Mouse (Mus musculus): ENCODE measurements around the gene Plaur.

Plaur gene

DNA sequence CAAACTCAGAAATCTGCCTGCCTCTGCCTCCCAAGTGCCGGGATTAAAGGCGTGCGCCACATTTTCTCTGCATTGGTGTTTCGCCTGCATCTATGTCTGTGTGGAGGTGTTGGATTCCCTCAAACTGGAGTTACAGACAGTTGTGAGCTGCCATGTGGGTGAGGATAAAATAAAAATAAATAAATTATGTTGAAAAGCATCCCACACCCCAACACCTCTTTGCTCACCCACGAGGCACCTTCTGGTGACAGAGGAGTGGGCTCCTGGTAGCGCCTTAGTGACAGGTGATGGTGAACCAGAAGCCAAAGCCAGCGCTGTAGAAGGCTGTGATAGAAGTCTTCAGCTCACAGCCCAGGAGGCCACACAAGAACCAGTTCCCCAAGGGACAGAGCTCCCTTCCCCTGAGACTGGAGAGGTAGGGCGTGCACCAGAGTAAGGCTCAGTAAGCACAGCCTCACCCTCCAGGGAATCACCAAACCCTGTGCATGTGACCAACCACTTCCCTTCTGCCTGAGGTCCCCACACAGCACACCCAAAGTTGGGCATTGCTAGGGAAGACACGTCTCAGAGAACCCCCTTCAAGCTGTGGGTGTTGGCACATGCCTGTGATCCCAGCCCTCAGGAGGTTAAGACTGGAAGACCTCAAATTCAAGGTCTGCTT lies 16.9 kb upstream of the Plaur start:
- in situ Hi-C loops (cut with MboI, MseI): no loop called here

DNA sequence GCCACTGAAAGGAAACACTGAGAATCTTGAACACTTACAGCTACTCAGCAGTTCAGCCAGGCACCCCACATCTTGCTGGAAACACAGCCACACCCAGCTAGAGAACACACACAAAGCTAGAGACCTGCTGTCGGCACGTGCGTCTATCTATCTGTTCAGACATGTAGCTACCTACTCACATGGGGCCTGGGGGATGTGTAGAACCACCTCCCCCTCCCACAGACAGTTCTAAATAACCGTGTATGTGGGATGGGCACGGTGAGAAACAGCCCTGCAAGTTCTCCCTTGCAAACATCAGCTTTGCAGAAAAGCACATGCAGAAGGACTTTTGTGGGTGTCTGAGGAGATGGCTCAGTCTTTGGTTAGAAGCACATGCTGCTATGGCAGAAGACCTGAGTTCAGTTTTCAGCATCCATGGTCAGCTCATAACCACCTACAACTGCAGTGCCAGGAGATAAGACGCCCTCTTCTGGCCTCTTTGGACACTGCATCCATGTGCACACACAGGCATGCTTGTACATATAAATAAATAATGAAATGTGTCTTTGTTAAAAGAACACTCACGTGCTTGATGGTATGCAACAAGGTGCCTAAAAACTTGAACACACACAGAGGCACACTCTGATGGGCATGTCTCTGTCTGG lies 15.5 kb upstream of the Plaur start:
- in situ Hi-C loops (cut with MboI, MseI): no loop called here

DNA sequence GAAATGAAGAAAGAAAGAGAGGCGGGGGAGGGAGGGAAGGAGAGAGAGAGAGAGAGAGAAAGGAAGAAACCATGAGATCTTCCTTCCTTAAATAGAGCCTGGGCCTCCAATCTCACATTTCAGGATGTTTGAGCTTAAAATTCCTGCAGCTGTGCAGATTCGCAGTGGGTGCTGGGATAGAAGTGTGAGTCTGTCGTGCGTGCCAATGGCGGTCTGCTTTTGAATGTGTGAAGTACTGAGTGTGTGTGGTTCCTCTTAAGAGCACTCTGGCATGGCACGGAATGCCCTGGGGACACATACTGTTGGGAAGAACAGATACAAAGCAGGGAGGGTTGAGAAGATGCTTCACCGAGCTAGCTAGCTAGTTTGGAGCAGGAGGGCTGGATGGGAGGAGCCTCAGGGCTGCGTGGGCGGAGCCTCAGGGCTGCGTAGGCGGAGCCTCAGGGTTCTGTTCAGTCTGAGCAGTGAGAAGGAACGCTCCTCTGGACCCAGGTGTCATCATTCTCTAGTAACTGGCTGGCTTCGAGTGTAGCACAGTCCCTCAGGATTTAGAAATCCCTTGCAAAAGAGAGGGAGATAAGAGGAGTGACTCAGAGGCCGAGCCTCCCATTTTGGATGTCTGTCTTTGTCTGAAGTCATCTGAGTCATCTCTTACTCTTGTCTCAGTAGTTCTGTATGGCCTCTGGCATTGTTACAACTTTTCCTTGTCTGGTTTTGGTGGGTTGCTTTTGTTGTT lies 13.3 kb upstream of the Plaur start:
- in situ Hi-C loops (cut with MboI, MseI): no loop called here

DNA sequence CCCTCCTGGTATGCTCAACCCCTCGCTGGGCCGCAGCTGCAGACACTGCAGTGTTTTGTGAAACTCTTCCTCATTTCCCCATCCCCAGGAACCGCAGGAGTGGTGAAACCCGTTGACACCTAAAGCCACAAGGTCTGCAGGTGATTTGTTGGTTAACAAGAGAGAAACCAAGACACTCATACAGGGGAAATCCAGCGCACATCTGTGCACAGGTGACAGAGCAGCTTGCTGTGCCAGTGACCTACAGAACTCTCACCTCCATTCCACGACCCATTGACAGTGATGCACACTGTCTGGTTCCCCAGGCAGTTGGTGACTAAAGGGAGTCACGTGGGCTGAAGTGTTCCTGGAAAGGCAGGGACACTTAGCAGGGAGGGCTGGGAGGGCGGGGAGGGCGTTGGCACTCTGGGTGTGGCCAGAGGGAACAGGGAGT lies 11.7 kb upstream of the Plaur start:
- in situ Hi-C loops (cut with MboI, MseI): loop anchor here (10.0 kb wide), 1 partner anchor 366 kb away; the partner anchor contains the start of gene Zfp180

DNA sequence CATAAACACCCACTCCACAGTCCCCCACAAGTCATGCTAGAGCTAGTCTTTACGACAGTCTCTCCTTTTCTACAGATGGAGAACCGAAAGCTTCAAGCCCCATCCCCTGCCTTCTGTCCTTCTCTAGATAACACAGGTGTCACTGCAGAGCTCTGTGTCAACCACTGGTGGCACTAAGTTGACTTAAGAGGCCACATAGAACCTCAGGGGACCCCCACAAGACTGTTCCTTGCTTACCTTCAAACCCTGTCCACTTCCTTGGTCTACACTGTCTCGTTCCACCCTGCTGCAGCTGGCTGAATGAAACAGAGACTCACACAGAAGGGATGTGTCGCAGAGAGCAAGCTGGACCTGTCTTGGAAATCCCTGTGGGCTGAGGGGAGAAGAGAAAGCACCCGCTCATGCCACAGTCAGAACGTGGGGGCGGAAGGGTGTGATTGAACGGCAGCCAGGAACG lies 10.4 kb upstream of the Plaur start, which contains the start of gene Irgc1:
Irgc1 (minus strand) TSS at position 443 of the 457 bp plus-strand sequence.
- in situ Hi-C loops (cut with MboI, MseI): loop anchor here (10.0 kb wide), 1 partner anchor 367 kb away; the partner anchor contains the start of gene Zfp180

DNA sequence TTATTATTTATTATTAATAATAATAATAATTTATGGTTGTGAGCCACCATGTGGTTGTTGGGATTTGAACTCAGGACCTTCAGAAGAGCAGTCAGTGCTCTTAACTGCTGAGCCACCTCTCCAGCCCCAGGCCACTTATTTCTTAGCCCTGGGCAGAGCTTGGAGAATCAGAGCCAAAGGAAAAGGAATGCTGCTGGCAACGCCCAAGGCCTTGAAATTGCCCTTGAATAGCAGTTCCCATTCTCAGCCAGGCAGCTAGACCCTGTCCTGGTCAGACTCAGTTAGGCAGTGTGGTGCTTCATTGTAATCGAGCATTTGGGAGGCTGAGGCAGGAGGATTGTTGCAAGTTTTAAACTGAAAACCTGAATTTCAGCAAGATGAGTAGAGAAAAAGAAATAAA lies 8.1 kb upstream of the Plaur start:
- in situ Hi-C loops (cut with MboI, MseI): loop anchor here (10.0 kb wide), 1 partner anchor 369 kb away; the partner anchor contains the start of gene Zfp180

DNA sequence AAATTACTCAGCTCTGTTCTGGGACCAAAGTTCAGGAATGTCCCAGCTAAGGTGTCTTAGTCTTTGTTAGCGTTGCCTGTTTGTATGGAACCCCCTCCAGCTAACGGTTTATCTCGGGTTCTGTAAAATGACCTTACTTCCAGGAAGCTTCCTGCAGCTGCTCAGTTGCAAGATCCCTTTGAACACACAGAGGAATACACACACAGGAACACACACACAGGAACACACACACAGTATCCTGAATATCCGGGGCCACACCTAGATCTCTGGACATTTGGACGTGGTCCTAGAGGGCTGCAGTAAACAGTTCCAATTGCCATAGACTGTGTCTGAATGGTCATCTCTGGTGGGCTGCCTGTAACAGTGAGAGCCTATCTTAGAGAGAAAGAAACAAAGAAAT lies 6.6 kb upstream of the Plaur start:
- in situ Hi-C loops (cut with MboI, MseI): loop anchor here (10.0 kb wide), 1 partner anchor 371 kb away; the partner anchor contains the start of gene Zfp180

DNA sequence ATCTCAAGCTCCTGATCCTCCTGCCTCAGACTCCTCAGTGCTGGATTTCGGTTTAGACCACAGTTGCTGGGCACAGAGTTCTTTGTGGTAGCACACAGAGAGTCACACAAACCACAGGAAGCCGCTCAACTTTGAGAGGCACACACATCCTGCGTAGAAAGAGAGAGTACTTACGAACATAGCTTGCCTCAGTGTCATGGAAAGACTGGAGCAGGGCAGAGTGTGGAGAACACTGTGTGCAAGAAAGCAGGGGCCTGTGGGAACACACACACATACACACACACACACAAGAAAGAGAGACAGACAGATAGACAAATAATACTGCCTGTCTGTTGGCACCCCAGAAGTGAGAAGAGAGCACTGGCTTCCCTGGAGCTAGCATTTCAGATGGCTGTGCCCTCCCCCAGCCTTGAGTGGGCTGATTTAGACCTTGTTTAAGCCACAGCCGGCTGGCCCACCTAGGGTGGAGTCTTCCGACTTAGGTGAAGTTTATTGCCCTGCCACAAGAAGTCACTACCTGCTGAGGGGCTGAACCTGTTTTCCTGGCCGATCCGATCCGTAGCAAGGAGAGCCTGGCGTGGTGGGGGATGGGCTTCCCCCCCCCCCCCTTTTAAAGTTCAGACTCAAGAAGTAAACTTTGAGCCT lies 4.4 kb upstream of the Plaur start:
- in situ Hi-C loops (cut with MboI, MseI): loop anchor here (10.0 kb wide), 1 partner anchor 373 kb away; the partner anchor contains the start of gene Zfp180

DNA sequence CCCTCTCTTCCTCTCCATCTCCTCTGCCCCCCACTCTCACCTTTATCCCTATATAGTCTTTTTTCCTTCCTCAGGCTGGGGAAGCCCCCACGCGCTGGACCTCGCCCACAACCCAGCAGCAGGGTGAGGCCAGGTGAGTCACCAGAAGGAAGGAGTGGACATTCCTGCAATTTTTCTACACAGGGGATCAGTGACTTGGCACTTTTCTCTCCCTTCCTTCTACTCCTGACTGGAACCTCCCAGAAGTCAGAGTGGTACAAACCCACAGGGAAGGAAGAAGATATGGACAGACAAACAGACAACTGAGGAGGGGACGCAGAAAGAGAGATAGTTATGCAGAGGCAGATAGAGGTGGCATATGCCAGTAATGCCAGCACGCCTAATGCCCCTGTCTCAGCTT lies 2.8 kb upstream of the Plaur start:
- in situ Hi-C loops (cut with MboI, MseI): loop anchor here (10.0 kb wide), 1 partner anchor 375 kb away; the partner anchor contains the start of gene Zfp180

DNA sequence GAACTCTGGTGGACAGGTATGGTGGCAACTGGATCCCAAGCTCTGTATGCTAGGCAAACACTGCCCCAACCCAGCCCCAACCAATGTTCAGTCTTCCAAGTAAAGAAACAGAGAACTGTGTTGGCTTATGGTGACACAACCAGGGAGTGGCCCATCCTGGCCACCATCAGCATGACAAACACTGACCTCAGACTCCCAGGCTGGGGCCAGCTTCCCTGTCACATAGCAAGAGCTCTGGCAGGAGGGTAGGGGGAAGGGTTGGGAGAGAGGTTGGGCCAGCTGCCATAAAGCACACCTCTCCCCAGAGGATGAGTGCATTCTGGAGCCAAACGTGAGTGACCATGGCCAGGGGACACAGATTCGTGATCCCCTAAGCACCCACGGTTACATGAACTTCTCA lies 2.4 kb upstream of the Plaur start:
- in situ Hi-C loops (cut with MboI, MseI): loop anchor here (10.0 kb wide), 1 partner anchor 375 kb away; the partner anchor contains the start of gene Zfp180

DNA sequence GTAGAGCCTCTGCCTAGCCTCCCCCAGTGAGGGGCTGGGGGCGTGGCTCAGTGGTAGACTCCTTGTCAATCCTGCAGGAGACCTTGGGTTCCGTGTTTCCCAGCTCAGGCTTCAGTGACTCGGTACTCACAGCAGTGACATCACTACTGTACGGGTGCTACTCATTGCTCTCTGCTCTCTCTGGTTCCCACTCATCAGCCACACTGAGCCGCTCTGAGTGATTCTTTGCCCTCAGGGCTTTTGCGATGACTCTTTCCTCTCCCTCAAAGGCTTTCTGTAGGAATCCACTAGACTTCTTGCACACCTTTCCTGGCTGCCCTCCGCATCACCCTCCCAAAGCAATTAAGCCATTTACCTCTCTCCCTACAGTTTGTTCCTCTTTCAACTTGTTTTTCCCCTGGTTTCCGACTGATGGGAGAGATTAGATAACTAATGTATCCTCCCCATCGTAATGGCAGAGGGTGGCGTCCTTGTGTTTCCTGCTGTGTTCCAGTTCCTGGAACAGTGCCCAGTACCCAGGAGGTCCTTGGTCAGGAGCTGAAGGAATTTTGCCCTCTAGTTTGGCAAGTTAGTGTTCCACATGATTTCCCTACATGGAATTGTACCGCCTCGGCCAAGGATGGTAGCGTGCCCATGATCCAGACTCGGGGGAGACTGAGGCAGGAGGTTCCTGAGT lies 770 bp upstream of the Plaur start:
- in situ Hi-C loops (cut with MboI, MseI): no loop called here

DNA sequence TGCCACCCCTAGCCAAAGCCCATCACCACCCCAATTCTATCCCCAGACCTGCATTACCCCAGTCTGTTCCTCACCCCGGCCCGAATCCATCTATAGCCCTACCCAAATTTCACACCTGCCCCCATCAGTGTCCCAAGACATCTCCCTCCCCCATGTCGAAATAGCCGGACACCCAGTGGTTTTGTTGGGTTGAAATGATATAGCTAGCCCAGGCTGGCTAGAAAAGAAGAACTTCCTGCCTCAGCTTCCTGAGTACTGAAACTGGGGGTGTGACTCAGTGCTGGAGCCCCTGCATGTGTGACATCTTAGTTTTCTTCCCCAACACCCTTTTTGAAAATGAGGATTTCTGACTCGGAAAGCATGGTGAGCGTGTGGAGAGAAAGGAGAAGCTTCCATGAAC lies 4.6 kb downstream of the Plaur start:
- in situ Hi-C loops (cut with MboI, MseI): loop anchor here (5.0 kb wide), 1 partner anchor 35 kb away; no protein-coding TSS in a partner anchor

DNA sequence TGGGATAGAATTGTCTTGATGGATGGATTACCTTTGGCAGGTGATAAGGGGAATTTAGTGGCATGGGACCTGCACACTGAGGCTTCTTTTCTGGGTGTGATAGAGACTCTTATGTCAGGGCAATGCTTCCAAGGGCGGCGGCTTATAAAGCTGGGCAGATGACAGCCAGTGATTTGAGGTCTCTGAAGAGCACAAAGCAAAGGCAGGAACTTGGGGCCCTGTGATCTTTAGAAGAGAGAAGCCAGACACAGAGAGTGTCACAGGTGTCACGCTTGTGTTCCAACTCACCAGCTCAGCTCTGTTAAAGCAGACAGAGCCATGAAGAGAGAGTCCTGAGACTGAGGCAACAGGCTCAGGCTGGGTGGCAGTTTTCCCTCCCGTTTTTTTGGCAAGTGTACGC lies 5.6 kb downstream of the Plaur start:
- in situ Hi-C loops (cut with MboI, MseI): loop anchor here (5.0 kb wide), 1 partner anchor 36 kb away; no protein-coding TSS in a partner anchor

DNA sequence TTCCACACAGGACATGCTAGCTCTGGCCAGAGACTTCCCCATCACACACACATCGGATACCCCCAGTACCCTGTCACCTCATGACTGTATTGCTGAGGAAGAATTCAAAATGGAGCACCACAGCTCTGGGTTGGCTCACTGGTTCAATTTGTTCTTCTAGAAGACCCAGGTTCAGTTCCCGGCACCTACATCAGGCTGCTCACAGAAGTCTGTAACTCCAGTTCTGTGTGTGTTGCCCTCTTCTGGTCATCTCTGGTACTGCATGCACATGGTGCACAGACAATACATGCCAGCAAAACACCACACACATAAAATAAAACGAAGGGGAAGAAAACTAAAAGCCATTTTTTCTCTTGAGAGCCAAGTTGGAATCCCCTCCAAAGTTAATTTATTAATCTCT lies 6.8 kb downstream of the Plaur start:
- in situ Hi-C loops (cut with MboI, MseI): loop anchor here (5.0 kb wide), 1 partner anchor 37 kb away; no protein-coding TSS in a partner anchor

DNA sequence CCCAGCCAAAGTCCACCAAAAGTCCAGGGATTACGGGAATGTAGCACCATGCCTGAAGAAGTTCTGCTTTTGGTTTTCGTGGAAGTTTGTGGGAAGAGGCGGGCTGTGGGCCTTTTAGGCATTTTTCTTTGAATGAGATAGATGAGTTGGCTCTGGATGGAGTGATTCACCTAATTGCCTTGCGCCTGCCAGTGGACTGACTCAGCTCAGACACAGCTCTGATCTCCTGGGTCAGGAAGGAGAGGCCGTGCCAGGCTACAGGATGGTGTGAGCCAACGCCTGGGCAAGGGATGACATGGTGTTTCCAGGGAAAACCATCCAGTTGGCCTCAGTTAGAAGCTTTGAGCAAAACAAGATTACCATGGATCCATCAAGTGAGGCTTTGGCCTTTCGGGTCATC lies 8.1 kb downstream of the Plaur start:
- in situ Hi-C loops (cut with MboI, MseI): no loop called here

DNA sequence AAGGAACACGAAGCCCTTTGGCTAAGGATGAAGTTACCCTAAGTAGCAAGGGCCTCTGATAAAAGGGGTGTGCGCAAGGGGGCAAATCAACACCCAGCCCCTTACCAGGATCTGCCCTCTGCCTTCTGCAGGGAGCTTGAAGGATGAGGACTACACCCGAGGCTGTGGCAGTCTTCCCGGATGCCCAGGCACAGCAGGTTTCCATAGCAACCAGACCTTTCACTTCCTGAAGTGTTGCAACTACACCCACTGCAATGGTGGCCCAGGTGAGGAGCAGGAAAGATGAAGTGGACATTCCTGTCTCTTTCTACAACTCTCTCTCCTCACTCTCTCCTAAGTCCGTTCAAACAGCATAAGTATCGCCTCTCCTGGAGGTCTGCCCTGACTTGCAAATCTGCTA lies 10.2 kb downstream of the Plaur start:
- in situ Hi-C loops (cut with MboI, MseI): no loop called here

DNA sequence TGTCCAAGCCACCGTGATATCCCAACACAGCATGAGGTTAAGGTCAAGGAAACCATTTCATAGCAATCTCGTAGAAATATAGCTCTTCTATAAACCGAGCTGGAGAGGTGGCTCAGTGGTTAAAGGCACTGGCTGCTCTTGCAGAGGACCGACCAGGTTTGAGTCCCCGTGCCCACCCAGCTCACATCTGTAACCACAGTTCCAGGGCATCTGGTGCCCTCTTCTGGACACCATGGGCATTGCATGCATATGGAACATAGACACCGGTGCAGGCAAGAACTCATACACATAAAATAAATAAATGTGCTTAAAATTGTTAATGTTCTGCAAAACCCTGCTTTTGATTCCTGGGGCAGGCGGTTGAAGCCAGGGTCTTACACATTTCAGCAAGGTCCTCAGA lies 10.7 kb downstream of the Plaur start:
- in situ Hi-C loops (cut with MboI, MseI): no loop called here

DNA sequence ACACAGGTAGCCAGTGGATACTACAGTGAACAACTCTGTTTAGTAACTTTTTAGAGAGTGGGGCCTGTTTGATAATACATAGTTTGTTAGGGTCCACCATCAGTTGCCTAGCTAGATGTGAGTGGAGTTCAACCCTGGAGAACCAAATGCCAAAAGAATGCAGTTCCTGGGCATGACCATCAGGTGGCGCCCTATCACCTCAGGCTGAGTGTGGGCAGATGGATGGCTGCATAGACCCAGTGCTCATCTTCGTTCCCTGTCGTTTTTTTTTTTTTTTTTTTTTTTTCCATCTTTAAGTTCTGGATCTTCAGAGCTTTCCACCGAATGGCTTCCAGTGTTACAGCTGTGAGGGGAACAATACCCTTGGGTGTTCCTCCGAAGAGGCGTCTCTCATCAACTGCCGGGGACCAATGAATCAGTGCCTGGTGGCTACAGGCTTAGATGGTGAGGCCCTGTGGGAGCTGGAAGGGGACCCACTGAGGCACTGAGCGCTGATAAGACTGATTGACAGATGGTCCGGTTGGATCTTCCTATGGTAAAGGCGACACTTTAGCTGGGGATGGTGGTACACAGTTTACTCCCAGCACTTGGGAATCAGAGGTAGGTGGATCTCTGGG lies 11.7 kb downstream of the Plaur start:
- in situ Hi-C loops (cut with MboI, MseI): no loop called here

DNA sequence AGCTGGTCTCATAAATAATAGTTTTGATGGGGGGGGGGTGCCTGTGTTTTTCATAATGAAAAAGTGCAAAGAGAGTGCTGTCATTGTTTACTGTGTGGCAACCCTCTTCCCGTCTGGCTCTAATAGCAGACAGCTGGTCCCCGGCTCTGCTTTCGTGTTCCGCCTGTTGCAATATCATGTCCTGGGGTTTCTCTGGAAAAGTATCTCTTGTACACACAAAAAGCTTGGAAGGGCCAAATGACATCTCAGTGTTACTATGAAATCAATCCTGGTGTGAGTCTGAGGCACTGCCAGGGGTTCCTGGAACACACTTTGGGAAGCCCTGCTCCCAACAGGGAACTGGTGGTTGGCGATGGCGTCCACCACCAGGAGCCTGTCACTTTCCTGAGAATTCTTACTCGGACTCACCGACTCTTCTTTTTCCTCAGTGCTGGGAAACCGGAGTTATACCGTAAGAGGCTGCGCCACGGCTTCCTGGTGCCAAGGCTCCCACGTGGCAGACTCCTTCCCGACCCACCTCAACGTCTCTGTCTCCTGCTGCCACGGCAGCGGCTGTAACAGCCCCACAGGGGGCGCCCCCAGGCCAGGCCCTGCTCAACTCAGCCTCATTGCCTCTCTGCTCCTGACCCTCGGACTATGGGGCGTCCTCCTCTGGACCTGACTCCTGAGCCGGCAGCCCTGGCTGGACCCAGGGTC lies 12.7 kb downstream of the Plaur start:
- in situ Hi-C loops (cut with MboI, MseI): no loop called here

DNA sequence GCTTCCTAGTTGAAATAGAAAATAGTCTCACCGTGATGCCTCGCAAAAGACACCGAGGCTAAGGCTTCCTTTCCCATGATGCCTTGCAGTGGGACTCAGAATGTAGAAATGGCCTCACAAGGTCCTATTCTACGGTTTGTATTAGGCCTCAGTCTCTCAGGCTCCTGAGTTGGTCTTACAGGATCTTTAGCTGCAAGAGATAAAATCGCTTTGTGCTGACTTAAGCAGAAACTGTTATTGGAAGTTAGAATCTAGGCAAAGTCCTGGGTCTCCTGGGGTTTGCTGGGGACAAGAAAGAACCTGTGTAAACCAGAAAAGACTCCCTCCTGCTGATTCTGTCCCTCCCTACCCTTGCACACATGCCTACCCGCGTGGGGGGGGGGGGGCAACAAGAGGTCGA lies 14.1 kb downstream of the Plaur start:
- in situ Hi-C loops (cut with MboI, MseI): no loop called here
